Mouse (Mus musculus): Measurements from ENCODE around the gene Usb1. TPM values are rescaled to one million over a fixed set of nuclear protein-coding genes. Genes with fewer than 3 reads are reported as not detected.
"Not testable (repeated sequence)": the region's sequence is repeated elsewhere in the genome, so short reads cannot be mapped to it uniquely, and the experiment has no call there.

Gene Usb1
- polyA plus RNA-seq, 1 experiment = 21.2 TPM

DNA sequence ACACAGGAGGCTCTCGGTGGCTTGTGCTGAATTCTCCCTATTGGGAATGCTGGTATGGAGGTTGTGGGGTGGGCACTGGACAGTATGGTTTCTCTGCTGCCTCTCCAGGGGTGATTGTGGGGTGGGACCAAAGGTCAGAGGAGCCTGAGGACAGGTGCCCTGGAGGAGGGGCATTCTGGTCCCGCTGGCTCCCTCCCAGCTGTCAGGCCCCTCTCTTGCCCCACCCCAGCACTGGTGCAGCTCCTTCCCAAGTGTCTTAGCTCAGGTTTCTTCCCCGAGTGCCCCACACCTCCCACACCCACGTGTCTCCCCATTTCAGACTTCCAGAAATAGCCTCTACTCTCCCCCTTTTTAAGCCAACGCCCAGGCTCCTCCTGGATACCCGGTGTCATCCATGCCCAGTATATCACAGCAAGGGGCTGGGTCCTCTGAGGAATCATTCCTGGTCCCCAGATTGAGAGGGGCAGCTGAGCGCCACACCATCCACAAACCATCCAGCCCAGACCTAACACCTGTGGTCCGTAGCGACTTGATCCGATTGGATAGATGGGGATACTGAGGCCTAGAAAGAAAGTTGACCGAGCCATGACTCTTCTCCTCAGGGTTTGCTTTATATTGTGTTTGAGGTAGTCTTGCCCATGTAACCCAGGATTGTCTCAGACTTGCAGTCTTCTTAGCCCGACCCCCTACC is 44.4 kb downstream of the Usb1 start:
- Histone ChIP-seq H3K27ac (ENCODE audit: insufficient read depth, low read depth, low read length) (no peak overlapping the region), H3K4me1 (ENCODE audit: control insufficient read depth, insufficient read depth, insufficient read length, low read length) (peaks cover 15% of the 10 kb centered on the region; the same call in 1 of the 2 replicates), H3K27me3 (ENCODE audit: control insufficient read depth, insufficient read depth, low read length) (no peaks in the 10 kb centered on the region), H3K4me3 (ENCODE audit: low read depth, low read length) (no peak overlapping the region), H3K36me3 (ENCODE audit: control insufficient read depth, insufficient read depth, low read length) (no peaks in the 10 kb centered on the region; the same call in 1 of the 2 replicates)
- WGBS = 61% methylated on average over 12 of the region's 12 CpGs
- TF ChIP-seq POLR2A (IDR thresholded peaks at IDR 0.05; ENCODE audit: low read depth, low read length) (no peak), CTCF (IDR thresholded peaks at IDR 0.05; ENCODE audit: extremely low read depth, insufficient read length, insufficient replicate concordance, low read depth, low read length) (no peak)

GRCm38 (mm10) chr8:95377101-95377500 is 45.0 kb downstream of the Usb1 start:
- H3K27ac ChIP-seq (ENCODE audit: insufficient read depth, low read depth, low read length) = peak overlapping the region; percentile 58
- 63% methylated on average over 4 of the region's 4 CpGs for WGBS
- peaks cover 15% of the 10 kb centered on the region; the same call in 1 of the 2 replicates for H3K4me1 ChIP-seq (ENCODE audit: control insufficient read depth, insufficient read depth, insufficient read length, low read length)
- no peaks in the 10 kb centered on the region for H3K27me3 ChIP-seq (ENCODE audit: control insufficient read depth, insufficient read depth, low read length)
- H3K4me3 ChIP-seq (ENCODE audit: low read depth, low read length) = no peak overlapping the region
- H3K36me3 ChIP-seq (ENCODE audit: control insufficient read depth, insufficient read depth, low read length) = no peaks in the 10 kb centered on the region
- TF ChIP-seq POLR2A (IDR thresholded peaks at IDR 0.05; ENCODE audit: low read depth, low read length) = no peak
- no peak for TF ChIP-seq CTCF (IDR thresholded peaks at IDR 0.05; ENCODE audit: extremely low read depth, insufficient read length, insufficient replicate concordance, low read depth, low read length)

GRCm38 (mm10) chr8:95377863-95378291 is 45.8 kb downstream of the Usb1 start:
- Histone ChIP-seq H3K27me3 (ENCODE audit: control insufficient read depth, insufficient read depth, low read length) (no peaks in the 10 kb centered on the region), H3K36me3 (ENCODE audit: control insufficient read depth, insufficient read depth, low read length) (no peaks in the 10 kb centered on the region), H3K27ac (ENCODE audit: insufficient read depth, low read depth, low read length) (peak overlapping the region; percentile 58), H3K4me1 (ENCODE audit: control insufficient read depth, insufficient read depth, insufficient read length, low read length) (peaks cover 15% of the 10 kb centered on the region; the same call in 1 of the 2 replicates), H3K4me3 (ENCODE audit: low read depth, low read length) (peak overlapping the region; percentile 7; the same call in 1 of the 2 replicates)
- TF ChIP-seq POLR2A (IDR thresholded peaks at IDR 0.05; ENCODE audit: low read depth, low read length) = no peak; the same call in 1 of the 2 replicates
- TF ChIP-seq CTCF (IDR thresholded peaks at IDR 0.05; ENCODE audit: extremely low read depth, insufficient read length, insufficient replicate concordance, low read depth, low read length) = no peak
- 8% methylated on average over 7 of the region's 7 CpGs for WGBS

GRCm38 (mm10) chr8:95378928-95379327 is 46.8 kb downstream of the Usb1 start:
- peaks cover 15% of the 10 kb centered on the region; the same call in 1 of the 2 replicates for H3K4me1 ChIP-seq (ENCODE audit: control insufficient read depth, insufficient read depth, insufficient read length, low read length)
- H3K4me3 ChIP-seq (ENCODE audit: low read depth, low read length); H3K36me3 ChIP-seq (ENCODE audit: control insufficient read depth, insufficient read depth, low read length); H3K27ac ChIP-seq (ENCODE audit: insufficient read depth, low read depth, low read length); H3K27me3 ChIP-seq (ENCODE audit: control insufficient read depth, insufficient read depth, low read length): not testable (repeated sequence)
- WGBS = 90% methylated on average over 11 of the region's 11 CpGs

DNA sequence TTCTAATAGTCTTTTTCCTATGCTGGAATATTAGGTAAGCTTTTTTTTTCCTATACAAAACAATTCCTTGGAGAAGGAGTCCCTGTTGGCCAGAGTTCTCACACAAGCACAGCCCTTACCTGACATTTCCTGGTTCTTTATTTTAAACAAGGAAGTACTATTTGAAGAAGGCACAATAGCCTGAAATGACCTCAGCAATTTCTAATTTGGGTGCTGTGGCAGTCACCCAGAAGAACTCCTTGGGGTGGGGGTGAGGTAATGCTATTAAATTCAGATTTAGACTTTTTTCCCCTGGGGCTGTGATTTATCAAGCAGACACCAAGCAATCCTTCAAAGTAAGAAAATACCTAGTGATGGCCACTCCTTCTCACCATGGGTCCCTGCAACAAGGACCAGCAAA is 48.9 kb downstream of the Usb1 start:
- Histone ChIP-seq H3K36me3 (ENCODE audit: control insufficient read depth, insufficient read depth, low read length) (no peaks in the 10 kb centered on the region), H3K4me3 (ENCODE audit: low read depth, low read length) (no peak overlapping the region), H3K27ac (ENCODE audit: insufficient read depth, low read depth, low read length) (no peak overlapping the region), H3K27me3 (ENCODE audit: control insufficient read depth, insufficient read depth, low read length) (no peaks in the 10 kb centered on the region), H3K4me1 (ENCODE audit: control insufficient read depth, insufficient read depth, insufficient read length, low read length) (peaks cover 15% of the 10 kb centered on the region; the same call in 1 of the 2 replicates)
- TF ChIP-seq CTCF (IDR thresholded peaks at IDR 0.05; ENCODE audit: extremely low read depth, insufficient read length, insufficient replicate concordance, low read depth, low read length) (no peak), POLR2A (IDR thresholded peaks at IDR 0.05; ENCODE audit: low read depth, low read length) (no peak)

GRCm38 (mm10) chr8:95381595-95381994 is 49.5 kb downstream of the Usb1 start:
- H3K36me3 ChIP-seq (ENCODE audit: control insufficient read depth, insufficient read depth, low read length) = no peaks in the 10 kb centered on the region
- H3K4me3 ChIP-seq (ENCODE audit: low read depth, low read length) = no peak overlapping the region
- peaks cover 12% of the 10 kb centered on the region; the same call in 1 of the 2 replicates for H3K4me1 ChIP-seq (ENCODE audit: control insufficient read depth, insufficient read depth, insufficient read length, low read length)
- H3K27me3 ChIP-seq (ENCODE audit: control insufficient read depth, insufficient read depth, low read length) = no peaks in the 10 kb centered on the region
- whole genome bisulfite sequencing = 53% methylated on average over 3 of the region's 3 CpGs
- no peak overlapping the region for H3K27ac ChIP-seq (ENCODE audit: insufficient read depth, low read depth, low read length)
- no peak for TF ChIP-seq CTCF (IDR thresholded peaks at IDR 0.05; ENCODE audit: extremely low read depth, insufficient read length, insufficient replicate concordance, low read depth, low read length)

GRCm38 (mm10) chr8:95384501-95384900 is 52.4 kb downstream of the Usb1 start:
- WGBS = 71% methylated on average over 3 of the region's 3 CpGs
- Histone ChIP-seq H3K27me3 (ENCODE audit: control insufficient read depth, insufficient read depth, low read length) (no peaks in the 10 kb centered on the region), H3K4me1 (ENCODE audit: control insufficient read depth, insufficient read depth, insufficient read length, low read length) (no peaks in the 10 kb centered on the region), H3K4me3 (ENCODE audit: low read depth, low read length) (no peak overlapping the region), H3K36me3 (ENCODE audit: control insufficient read depth, insufficient read depth, low read length) (no peaks in the 10 kb centered on the region), H3K27ac (ENCODE audit: insufficient read depth, low read depth, low read length) (no peak overlapping the region)
- TF ChIP-seq POLR2A (IDR thresholded peaks at IDR 0.05; ENCODE audit: low read depth, low read length) (no peak), CTCF (IDR thresholded peaks at IDR 0.05; ENCODE audit: extremely low read depth, insufficient read length, insufficient replicate concordance, low read depth, low read length) (no peak)

Measured in small intestine, adult 2 months (tissue).